Mouse (Mus musculus): ENCODE measurements around the gene Casd1.
"Not testable (repeated sequence)": the region's sequence is repeated elsewhere in the genome, so short reads cannot be mapped to it uniquely, and the experiment has no call there.

Casd1 gene

DNA sequence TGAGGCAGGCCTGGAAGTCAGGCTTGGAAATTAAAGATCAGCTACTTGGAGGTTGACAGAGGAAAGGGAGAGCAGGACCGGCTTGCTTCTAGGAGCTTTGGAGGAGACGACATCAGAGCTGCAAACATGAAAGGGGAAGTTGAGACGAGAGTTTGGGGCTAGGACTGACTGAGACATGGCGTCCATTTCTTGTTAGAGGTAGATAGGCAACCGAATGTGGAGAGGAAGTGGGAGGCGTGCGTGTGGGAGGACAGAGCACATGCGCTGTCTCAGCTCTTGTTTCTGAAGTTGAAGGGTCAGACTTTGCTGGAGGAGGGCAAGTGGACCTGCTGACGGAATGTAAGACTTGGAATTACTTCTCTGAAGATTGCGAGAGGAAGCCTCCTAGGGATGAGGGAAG, 17.3 kb downstream of the Casd1 start:
- DNase-seq, result no peak

GRCm38 (mm10) chr6:4631464-4631863, 30.8 kb downstream of the Casd1 start:
- DNase-seq, result no peak

DNA sequence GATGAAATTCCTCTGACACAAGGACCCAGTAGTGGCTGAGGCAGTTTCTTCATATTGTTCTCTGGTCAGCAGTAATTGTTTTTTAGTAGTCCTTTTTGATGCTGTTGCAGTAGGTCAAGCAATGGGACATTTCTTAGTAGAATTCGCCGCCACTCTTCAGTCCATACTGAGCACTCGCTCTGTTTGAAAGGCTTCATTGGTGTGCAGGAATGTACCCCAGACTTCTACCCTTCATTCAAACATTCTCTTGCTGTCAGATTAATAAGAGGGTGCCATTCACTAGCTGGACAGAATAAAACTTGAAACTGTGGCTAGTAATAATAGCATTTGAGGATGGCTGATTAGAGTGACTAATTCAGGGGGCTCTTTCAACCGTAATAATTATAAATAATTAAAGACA, 32.5 kb downstream of the Casd1 start:
- no peak for DNase-seq

GRCm38 (mm10) chr6:4634804-4635203, 34.2 kb downstream of the Casd1 start:
- no peak for DNase-seq

GRCm38 (mm10) chr6:4642068-4642467, 41.4 kb downstream of the Casd1 start:
- no peak for DNase-seq

DNA sequence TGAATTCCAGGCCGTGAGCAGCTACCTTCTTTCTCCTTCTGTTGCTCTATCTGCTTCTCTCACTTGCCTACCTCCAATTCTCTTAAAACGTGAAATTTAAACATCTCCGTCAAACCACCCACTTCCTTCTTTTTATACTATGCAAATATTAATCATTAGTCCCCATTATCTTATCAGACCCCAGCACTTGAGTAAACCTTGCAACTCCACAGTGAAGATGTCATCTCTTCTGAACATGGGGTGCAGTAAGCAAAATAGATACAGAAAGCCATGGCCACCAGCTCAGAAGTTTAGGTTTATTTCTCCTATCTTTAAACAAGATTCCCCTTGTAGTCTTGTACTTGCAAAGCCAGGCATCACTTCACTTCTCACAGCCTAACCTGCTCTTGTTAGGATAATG, 46.7 kb downstream of the Casd1 start:
- DNase-seq, result no peak

DNA sequence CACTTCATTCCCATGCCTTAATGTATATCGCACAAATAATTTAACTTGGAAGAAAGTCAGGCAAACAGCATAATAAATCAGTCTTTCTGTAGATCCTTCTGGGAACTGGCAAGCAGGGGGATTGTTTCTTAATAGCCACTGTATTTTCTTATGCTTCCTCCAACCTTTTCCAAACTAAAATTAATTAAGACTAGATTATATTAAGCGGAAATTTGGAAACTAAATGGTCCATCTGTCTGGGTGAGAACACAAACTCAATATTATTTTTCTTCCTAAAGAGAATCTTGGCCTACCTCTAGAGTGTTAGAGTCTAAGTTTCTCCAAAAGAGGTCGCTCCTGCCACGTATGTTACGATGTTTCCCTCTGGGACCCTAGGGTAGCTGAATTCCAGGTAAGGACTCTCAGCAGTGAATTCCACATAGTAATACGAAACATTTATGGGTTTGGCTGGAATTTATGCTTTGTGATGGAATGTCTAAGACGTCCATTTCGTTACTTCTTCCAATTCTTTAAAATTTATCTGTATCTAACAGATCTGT, 52.0 kb downstream of the Casd1 start:
- no peak for DNase-seq

DNA sequence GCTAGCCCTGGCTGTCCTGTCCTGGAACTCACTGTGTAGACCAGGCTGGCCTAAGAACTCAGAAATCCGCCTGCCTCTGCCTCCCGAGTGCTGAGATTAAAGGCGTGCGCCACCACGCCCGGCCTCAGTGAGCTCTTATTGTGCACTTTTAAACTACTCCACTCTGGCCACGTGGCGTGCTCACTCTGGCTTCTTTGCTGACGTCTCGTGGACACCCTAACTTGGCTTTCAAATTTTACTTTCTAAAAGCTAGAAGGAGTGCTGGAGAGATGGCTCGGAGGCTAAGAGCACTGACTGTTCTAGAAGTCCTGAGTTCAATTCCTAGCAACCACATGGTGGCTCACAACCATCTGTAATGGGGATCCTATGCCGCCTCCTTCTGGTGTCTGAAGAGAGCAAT, 53.1 kb downstream of the Casd1 start:
- DNase-seq, result not testable (repeated sequence)

- no peak for DNase-seq
These were observed 54.8 kb downstream of the Casd1 start for GRCm38 (mm10) chr6:4655466-4655865.

- DNase-seq, result no peak
These were observed 55.3 kb downstream of the Casd1 start for GRCm38 (mm10) chr6:4655924-4656323.

DNA sequence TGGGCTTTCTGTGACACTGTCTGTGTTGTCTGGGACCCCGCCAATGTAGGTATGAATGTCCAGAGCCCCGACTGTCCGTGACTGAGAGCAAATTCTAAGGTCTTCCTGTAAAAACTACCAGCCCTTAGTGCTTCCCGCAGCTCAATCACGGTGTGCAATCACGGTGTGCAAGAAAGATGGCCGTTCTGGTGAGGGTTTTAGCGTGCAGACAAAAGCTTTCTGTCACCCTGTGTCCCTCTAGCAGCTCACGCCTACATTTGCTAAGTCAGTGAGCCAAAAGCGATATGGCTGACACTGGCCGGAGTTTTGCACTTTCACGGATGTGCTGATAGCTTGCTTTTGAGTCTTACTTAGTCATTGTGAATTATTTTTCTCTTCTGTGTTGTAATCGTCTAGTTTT, 58.2 kb downstream of the Casd1 start:
- no peak for DNase-seq

DNA sequence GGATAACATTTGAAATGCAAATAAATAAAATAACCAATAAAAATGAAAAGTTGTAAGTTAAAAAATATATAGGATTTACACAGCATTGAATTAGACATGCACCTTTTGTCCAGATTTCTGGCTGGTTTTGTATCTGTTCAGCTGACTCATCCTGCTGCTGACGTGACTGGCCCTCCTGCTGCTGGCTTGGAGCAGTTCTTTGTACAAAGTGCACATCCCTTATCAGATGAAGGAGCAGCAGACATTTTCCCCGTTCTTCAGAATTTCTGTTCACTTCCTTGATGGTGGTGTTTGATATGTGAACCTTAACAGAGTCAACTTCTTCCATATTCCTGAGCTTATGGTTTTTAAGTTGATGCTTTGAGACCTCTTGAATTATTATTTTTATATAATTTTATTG, 62.9 kb downstream of the Casd1 start:
- no peak for DNase-seq

DNA sequence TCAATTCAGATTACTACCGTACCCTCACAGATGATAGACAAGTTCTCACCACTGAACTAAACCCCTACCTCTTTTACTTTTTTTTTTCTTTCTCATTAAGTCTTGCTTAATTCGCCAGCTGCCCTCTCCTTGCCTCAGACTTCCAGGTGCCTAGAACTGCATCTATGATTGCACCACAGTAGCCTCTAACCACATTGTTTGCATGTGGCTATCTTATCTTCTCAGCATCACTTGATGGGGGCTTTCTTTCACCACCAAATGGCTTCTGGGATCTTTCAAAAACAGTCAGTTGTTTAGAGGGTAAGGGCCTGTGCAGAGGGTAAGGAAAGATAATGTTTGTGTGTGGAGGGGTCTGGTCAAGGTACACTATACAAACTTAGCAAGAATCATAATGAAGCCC, 63.7 kb downstream of the Casd1 start:
- DNase-seq, result no peak

GRCm38 (mm10) chr6:4665154-4665553, 64.5 kb downstream of the Casd1 start:
- DNase-seq, result no peak

GRCm38 (mm10) chr6:4677356-4677761, 76.7 kb downstream of the Casd1 start:
- no peak for DNase-seq

- DNase-seq, result no peak
These were observed 79.3 kb downstream of the Casd1 start for GRCm38 (mm10) chr6:4679981-4680380.

DNA sequence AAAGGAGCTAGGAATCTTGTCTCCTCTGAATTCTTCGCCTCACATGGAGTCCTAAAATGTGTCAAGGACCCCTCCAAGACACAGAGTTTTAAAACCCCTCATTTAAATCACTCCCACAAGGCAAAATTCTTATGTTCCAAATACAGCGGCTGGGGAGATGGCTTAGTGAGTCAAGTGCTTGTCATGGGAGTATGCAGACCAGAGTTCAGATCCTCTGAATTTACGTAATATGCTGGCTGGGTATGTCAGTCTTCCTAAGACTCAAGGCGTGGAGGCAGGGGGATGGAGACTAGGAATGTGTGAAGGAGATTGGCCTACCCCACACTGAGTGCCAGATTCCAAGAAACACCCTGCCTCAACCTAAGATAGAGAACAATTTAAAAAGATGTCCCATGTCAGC, 79.9 kb downstream of the Casd1 start:
- DNase-seq, result no peak

GRCm38 (mm10) chr6:4684706-4685340, 84.2 kb downstream of the Casd1 start:
- DNase-seq, result no peak

DNA sequence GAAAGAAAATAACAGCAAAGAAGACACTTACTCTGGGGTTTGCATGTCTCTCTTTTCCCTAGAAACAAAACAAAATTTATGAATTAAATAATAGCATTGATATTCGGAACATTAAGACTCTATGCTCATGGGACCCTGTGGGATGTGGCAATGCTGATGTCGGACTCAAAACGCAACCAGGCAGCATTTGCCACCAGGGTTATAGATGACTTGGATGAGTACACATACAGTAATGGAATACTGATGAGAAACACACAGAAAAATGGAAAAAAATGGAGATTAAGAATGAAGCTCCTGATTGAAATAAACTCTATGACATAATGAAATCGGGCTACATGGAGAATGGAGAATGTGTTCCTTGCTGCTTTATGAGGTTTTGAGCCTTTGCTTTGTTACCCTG, 89.8 kb downstream of the Casd1 start:
- no peak for DNase-seq
